Mouse (Mus musculus) neural tube, embryonic 15.5 days (tissue): ENCODE results near the gene Gm17018. TPM values are rescaled to one million over a fixed set of nuclear protein-coding genes. Genes with fewer than 3 reads are reported as not detected.

Source experiments
- ATAC-seq: fragments of 200-750 bp; cut with Nextera tagmentation; 2 replicates; pipeline ENCODE4 v1.8.0; 2017; ENCODE audit warnings: mild to moderate bottlenecking, moderate TSS enrichment, moderate library complexity; ENCODE audit not compliant: low FRiP score
- H3K27ac ChIP-seq: fragments of 300-500 bp; sonication (generic); replicated peaks from 2 replicates; pipeline ENCODE4 v1.5.1; 2015; ENCODE audit warnings: mild to moderate bottlenecking, inconsistent platforms
- H3K27me3 ChIP-seq: fragments of 300-500 bp; sonication (generic); replicated peaks from 2 replicates; pipeline ENCODE4 v1.6.1; 2015; ENCODE audit warnings: inconsistent platforms
- H3K36me3 ChIP-seq: fragments of 300-500 bp; sonication (generic); 2 replicates; pipeline ENCODE4 v1.6.1; 2015; ENCODE audit warnings: inconsistent platforms
- H3K4me1 ChIP-seq: fragments of 300-500 bp; sonication (generic); 2 replicates; pipeline ENCODE4 v1.6.1; 2015; ENCODE audit warnings: inconsistent platforms
- H3K4me2 ChIP-seq: fragments of 300-500 bp; sonication (generic); 2 replicates; pipeline ENCODE4 v1.6.1; 2015; ENCODE audit warnings: inconsistent platforms, mild to moderate bottlenecking, moderate library complexity
- H3K4me3 ChIP-seq: fragments of 300-500 bp; sonication (generic); replicated peaks from 2 replicates; pipeline ENCODE4 v1.5.1; 2015; ENCODE audit warnings: mild to moderate bottlenecking, inconsistent platforms
- H3K9ac ChIP-seq: fragments of 300-500 bp; sonication (generic); replicated peaks from 2 replicates; pipeline ENCODE4 v1.6.1; 2015; ENCODE audit warnings: mild to moderate bottlenecking, inconsistent platforms
- H3K9me3 ChIP-seq: fragments of 300-500 bp; sonication (generic); replicated peaks from 2 replicates; pipeline ENCODE4 v1.6.1; 2016; ENCODE audit warnings: inconsistent platforms
- WGBS: fragments of 180-500 bp; shearing (Covaris S2); methylation state at CpG from one replicate; pipeline ENCODE4 v1.1.7; 2015; ENCODE audit warnings: mixed read lengths; 5-methylcytosine and 5-hydroxymethylcytosine counted together
- polyA plus RNA-seq: library from polyadenylated mRNA; unstranded; fragments of >200 nt; fragmentation: Nextera tagmentation; extraction: Ambion mirVana; gene quantifications from 2 replicates; pipeline ENCODE4 v1.2.1, GENCODE M21; 2015

Gene Gm17018
- polyA plus RNA-seq, 1 experiment from 2014 or later = 80.3 TPM

DNA sequence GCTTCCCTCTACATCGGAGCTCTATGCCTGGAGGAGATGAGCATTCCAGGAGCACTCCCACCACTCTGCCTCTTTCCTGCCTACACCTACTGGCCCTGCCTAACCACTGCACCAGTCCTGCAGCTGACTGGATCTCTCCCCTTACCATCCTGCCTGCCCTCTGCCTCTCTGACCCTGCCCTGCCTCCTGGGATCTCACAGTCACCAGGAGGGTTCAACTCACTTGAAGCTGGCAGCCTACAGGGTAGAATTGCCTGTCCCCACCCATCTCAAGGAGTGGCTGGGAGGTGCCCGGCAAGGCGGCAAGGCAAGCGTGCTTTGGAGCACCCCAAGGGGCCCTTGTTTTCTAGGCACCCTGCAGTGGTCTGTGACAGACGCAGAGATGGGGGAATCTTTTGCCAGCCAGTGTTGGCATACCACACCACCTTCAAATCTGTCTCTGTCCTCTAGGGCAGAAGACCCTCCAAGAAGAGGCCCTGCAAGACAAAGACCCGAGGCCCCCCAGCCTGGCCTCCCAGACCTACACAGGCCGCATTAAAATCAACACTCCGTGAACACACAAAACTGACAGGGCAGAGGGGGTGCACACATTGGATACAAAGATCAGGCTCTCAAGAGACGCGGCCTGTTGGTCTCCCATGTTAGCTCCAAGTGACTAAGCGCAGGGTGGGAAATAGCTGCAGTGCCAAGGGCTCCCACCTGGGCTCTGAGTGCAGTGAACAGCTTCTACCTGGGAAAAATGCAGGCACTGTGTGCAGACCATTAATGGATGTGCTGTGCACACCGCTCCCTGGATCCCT is 55.2 kb downstream of the Gm17018 start:
- WGBS = 36% methylated on average over 12 of the region's 12 CpGs
- Histone ChIP-seq H3K9me3 (no peaks in the 10 kb centered on the region), H3K4me3 (no peak overlapping the region), H3K27ac (no peak overlapping the region), H3K27me3 (no peaks in the 10 kb centered on the region), H3K4me1 (peaks cover 28% of the 10 kb centered on the region), H3K4me2 (no peak overlapping the region), H3K9ac (no peak overlapping the region), H3K36me3 (no peaks in the 10 kb centered on the region)
- ATAC-seq = no peak

GRCm38 (mm10) chr19:45616214-45616518 is 55.8 kb downstream of the Gm17018 start:
- H3K9ac ChIP-seq = no peak overlapping the region
- H3K4me1 ChIP-seq = peaks cover 28% of the 10 kb centered on the region
- no peak for ATAC-seq
- no peaks in the 10 kb centered on the region for H3K36me3 ChIP-seq
- no peak overlapping the region for H3K27ac ChIP-seq
- H3K4me3 ChIP-seq = no peak overlapping the region
- no peak overlapping the region for H3K4me2 ChIP-seq
- H3K27me3 ChIP-seq = 0 out of 2 replicates have a peak, but pooled peaks cover 2% of the 10 kb centered on the region
- 19% methylated on average over 4 of the region's 4 CpGs for WGBS
- H3K9me3 ChIP-seq = no peaks in the 10 kb centered on the region

GRCm38 (mm10) chr19:45616735-45617134 is 56.3 kb downstream of the Gm17018 start:
- Histone ChIP-seq H3K4me3 (no peak overlapping the region), H3K4me2 (no peak overlapping the region), H3K4me1 (peaks cover 31% of the 10 kb centered on the region), H3K36me3 (no peaks in the 10 kb centered on the region), H3K9me3 (no peaks in the 10 kb centered on the region), H3K27me3 (0 out of 2 replicates have a peak, but pooled peaks cover 3% of the 10 kb centered on the region), H3K9ac (no peak overlapping the region), H3K27ac (no peak overlapping the region)
- ATAC-seq = no peak
- 24% methylated on average over 7 of the region's 7 CpGs for WGBS

GRCm38 (mm10) chr19:45618184-45618583 is 57.8 kb downstream of the Gm17018 start:
- H3K4me1 ChIP-seq = peaks cover 39% of the 10 kb centered on the region
- no peak overlapping the region for H3K27ac ChIP-seq
- H3K36me3 ChIP-seq = no peaks in the 10 kb centered on the region
- 92% methylated on average over 6 of the region's 6 CpGs for WGBS
- no peak overlapping the region for H3K4me2 ChIP-seq
- H3K27me3 ChIP-seq = 0 out of 2 replicates have a peak, but pooled peaks cover 3% of the 10 kb centered on the region
- H3K9me3 ChIP-seq = no peaks in the 10 kb centered on the region
- no peak overlapping the region for H3K4me3 ChIP-seq
- no peak for ATAC-seq
- no peak overlapping the region for H3K9ac ChIP-seq

- H3K4me2 ChIP-seq = no peak overlapping the region
- H3K4me1 ChIP-seq = peaks cover 36% of the 10 kb centered on the region
- 85% methylated on average over 14 of the region's 14 CpGs for WGBS
- H3K9me3 ChIP-seq = no peaks in the 10 kb centered on the region
- no peak overlapping the region for H3K9ac ChIP-seq
- ATAC-seq = no peak
- peaks cover 3% of the 10 kb centered on the region; the same call in 1 of the 2 replicates for H3K27me3 ChIP-seq
- H3K27ac ChIP-seq = no peak overlapping the region
- no peaks in the 10 kb centered on the region; the same call in 1 of the 2 replicates for H3K36me3 ChIP-seq
- H3K4me3 ChIP-seq = no peak overlapping the region
Measured at GRCm38 (mm10) chr19:45619744-45620501, 59.5 kb downstream of the Gm17018 start.

DNA sequence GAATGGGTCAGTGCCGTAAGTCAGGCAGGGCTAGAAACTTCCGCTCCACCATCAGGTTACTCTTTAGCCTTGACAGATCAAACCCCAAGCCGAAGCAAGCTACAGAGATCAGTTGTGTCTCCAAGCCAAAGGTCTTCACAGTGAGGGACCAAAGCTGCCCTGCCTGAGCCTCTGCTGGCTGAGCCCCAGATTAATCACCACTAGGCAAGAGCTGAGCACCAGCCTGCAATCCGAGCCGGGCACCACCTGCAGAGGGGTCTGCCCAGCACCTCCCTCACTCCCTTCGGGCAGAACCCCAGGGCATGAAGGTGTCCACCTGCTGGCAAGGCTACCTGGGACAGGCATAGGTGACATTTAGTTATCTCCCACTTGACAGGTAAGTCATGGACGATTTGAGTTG is 60.6 kb downstream of the Gm17018 start:
- H3K9me3 ChIP-seq = no peaks in the 10 kb centered on the region
- no peak for ATAC-seq
- peaks cover 3% of the 10 kb centered on the region; the same call in 1 of the 2 replicates for H3K27me3 ChIP-seq
- WGBS = 52% methylated on average over 7 of the region's 7 CpGs
- no peak overlapping the region for H3K27ac ChIP-seq
- H3K36me3 ChIP-seq = peaks cover 5% of the 10 kb centered on the region; the same call in 1 of the 2 replicates
- no peak overlapping the region for H3K4me3 ChIP-seq
- peaks cover 26% of the 10 kb centered on the region for H3K4me1 ChIP-seq
- H3K4me2 ChIP-seq = no peak overlapping the region
- no peak overlapping the region for H3K9ac ChIP-seq

DNA sequence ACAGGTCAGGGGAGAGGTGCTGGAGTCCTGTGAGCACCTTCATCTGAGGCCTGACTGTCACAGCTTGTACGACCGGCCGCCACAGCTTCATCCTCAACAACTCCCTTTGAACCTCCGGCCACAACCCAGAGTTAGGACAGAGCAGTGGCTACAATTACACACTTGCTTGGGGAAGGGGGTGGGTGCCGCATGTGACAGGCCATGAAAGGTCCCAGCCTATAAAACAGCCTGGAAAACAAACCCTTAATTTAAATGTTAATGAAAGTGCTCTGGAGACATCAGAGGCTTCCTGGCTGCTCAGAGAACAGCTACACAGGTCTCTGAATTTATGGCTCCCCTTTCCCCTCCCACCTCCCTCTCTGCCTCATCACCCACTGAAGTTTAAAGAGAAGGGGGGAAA is 61.7 kb downstream of the Gm17018 start:
- H3K4me2 ChIP-seq = no peak overlapping the region
- H3K4me1 ChIP-seq = peaks cover 15% of the 10 kb centered on the region
- no peak overlapping the region for H3K9ac ChIP-seq
- WGBS = 19% methylated on average over 5 of the region's 5 CpGs
- H3K4me3 ChIP-seq = no peak overlapping the region
- no peaks in the 10 kb centered on the region for H3K9me3 ChIP-seq
- no peak for ATAC-seq
- peaks cover 5% of the 10 kb centered on the region; the same call in 1 of the 2 replicates for H3K36me3 ChIP-seq
- H3K27me3 ChIP-seq = peaks cover 3% of the 10 kb centered on the region; the same call in 1 of the 2 replicates
- no peak overlapping the region for H3K27ac ChIP-seq

DNA sequence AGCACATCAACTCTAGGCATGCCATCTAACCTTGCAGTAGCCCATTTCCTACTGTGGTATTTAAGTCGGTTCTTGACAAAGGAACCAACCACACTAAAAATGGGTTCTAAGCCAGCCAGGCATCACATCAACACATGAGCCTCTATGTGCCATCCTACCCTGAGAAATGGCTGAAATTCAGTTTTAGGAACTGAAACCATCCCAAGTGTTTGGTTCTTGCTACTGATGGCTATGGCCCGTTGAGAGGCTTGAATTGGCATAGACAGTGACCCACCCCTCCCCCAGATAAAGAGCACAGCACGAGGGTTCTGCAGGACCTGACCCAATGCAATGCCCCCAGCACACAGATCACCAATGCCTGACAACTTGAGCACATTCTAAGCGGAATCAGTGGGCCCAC is 63.3 kb downstream of the Gm17018 start:
- no peak overlapping the region for H3K9ac ChIP-seq
- ATAC-seq = no peak
- H3K4me1 ChIP-seq = peaks cover 11% of the 10 kb centered on the region
- no peak overlapping the region for H3K4me3 ChIP-seq
- H3K4me2 ChIP-seq = no peak overlapping the region
- H3K27ac ChIP-seq = no peak overlapping the region
- peaks cover 3% of the 10 kb centered on the region; the same call in 1 of the 2 replicates for H3K27me3 ChIP-seq
- WGBS = 86% methylated on average over 4 of the region's 4 CpGs
- H3K9me3 ChIP-seq = no peaks in the 10 kb centered on the region
- peaks cover 7% of the 10 kb centered on the region; the same call in 1 of the 2 replicates for H3K36me3 ChIP-seq

GRCm38 (mm10) chr19:45627036-45627435 is 66.6 kb downstream of the Gm17018 start:
- H3K27me3 ChIP-seq = no peaks in the 10 kb centered on the region; the same call in 1 of the 2 replicates
- H3K4me3 ChIP-seq = no peak overlapping the region
- no peak for ATAC-seq
- no peak overlapping the region for H3K27ac ChIP-seq
- H3K4me1 ChIP-seq = peaks cover 5% of the 10 kb centered on the region
- no peak overlapping the region for H3K4me2 ChIP-seq
- no peak overlapping the region for H3K9ac ChIP-seq
- 33% methylated on average over 3 of the region's 3 CpGs for WGBS
- H3K36me3 ChIP-seq = peaks cover 23% of the 10 kb centered on the region
- no peaks in the 10 kb centered on the region for H3K9me3 ChIP-seq

GRCm38 (mm10) chr19:45628649-45629048 is 68.2 kb downstream of the Gm17018 start:
- WGBS = 18% methylated on average over 6 of the region's 6 CpGs
- no peaks in the 10 kb centered on the region; the same call in 1 of the 2 replicates for H3K27me3 ChIP-seq
- no peaks in the 10 kb centered on the region for H3K4me1 ChIP-seq
- ATAC-seq = no peak
- peaks cover 25% of the 10 kb centered on the region for H3K36me3 ChIP-seq
- 0 out of 2 replicates have a peak overlapping the region, but pooled peaks have one; percentile 37 for H3K27ac ChIP-seq
- no peaks in the 10 kb centered on the region for H3K9me3 ChIP-seq
- no peak overlapping the region for H3K9ac ChIP-seq
- no peak overlapping the region for H3K4me3 ChIP-seq
- H3K4me2 ChIP-seq = no peak overlapping the region

DNA sequence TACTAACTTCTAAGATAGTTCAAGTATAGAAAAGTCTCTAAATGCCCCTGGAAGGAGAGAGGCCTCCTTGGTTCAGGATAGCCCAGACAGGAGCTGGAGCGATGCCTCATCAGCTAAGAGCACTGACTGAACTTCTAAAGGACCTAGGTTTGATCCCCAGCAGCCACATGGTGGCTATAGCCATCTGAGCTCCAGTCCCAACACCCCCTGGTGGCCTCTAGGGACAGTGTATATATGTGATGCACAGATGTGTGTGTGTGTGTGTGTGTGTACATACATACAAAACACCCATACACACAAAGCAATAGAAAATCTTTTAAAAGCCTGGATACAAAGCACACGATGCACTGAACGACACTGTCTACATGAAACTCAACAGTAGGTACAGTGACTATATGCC is 68.8 kb downstream of the Gm17018 start:
- Histone ChIP-seq H3K36me3 (peaks cover 31% of the 10 kb centered on the region), H3K4me2 (no peak overlapping the region), H3K27ac (no peak overlapping the region), H3K9me3 (no peaks in the 10 kb centered on the region), H3K4me1 (no peaks in the 10 kb centered on the region), H3K27me3 (no peaks in the 10 kb centered on the region), H3K9ac (no peak overlapping the region), H3K4me3 (no peak overlapping the region)
- ATAC-seq = no peak
- 88% methylated on average over 3 of the region's 3 CpGs for WGBS
